Comparison of ENCODE assay signal across 8 mouse cellular contexts in genomic region chr13:98365766-98366421, GRCm38 (mm10). TPM values are rescaled to one million over a fixed set of nuclear protein-coding genes. Genes with fewer than 3 reads are reported as not detected.
DNase-seq lines count a peak whose midpoint lies in the region; ATAC-seq and TF ChIP-seq lines count a peak whose summit lies in the region.

No protein-coding gene starts in this region.

- H3K36me3 ChIP-seq in hindbrain, embryonic 13.5 days = no peaks in the 10 kb centered on the region
- no peaks in the 10 kb centered on the region for H3K36me3 ChIP-seq in liver, embryonic 15.5 days (replicated peaks)

- TF ChIP-seq POLR2A in cortical plate, adult 2 months (IDR thresholded peaks at IDR 0.05; ENCODE audit: extremely low read depth, insufficient read depth, low read length) = no peak

- ATAC-seq in hindbrain, embryonic 13.5 days (ENCODE audit: low FRiP score) = no peak; the same call in 1 of the 2 replicates
- no peak for ATAC-seq in liver, embryonic 15.5 days (ENCODE audit: insufficient read depth)

- no peak overlapping the region for H3K4me3 ChIP-seq in cortical plate, adult 2 months (ENCODE audit: insufficient read depth, low read length)
- peak overlapping the region; percentile 14 for H3K4me3 ChIP-seq in hindbrain, embryonic 13.5 days
- H3K4me3 ChIP-seq in liver, embryonic 15.5 days (replicated peaks) = no peak overlapping the region

- H3K27me3 ChIP-seq in hindbrain, embryonic 13.5 days = peaks cover 92% of the 10 kb centered on the region
- H3K27me3 ChIP-seq in liver, embryonic 15.5 days = peaks cover 92% of the 10 kb centered on the region

- no peaks in the 10 kb centered on the region for H3K9me3 ChIP-seq in hindbrain, embryonic 13.5 days
- H3K9me3 ChIP-seq in liver, embryonic 15.5 days (replicated peaks) = no peaks in the 10 kb centered on the region

- DNase-seq in heart, adult 11 months = peak; percentile 79
- no peak for DNase-seq in heart, postnatal 25 days (ENCODE audit: low spot score)
- no peak for DNase-seq in frontal cortex, postnatal 10 days (ENCODE audit: low spot score in 2 of 2)
- no peak for DNase-seq in spleen, postnatal 10 days (ENCODE audit: low spot score in 2 of 2)
- DNase-seq in frontal cortex, postnatal 36 days (ENCODE audit: low spot score in 2 of 2) = no peak

- WGBS in hindbrain, embryonic 13.5 days = under 1% methylated on average over 52 of the region's 52 CpGs
- WGBS in liver, embryonic 15.5 days (ENCODE audit: insufficient replicate concordance) = under 1% methylated on average over 52 of the region's 52 CpGs

- intact Hi-C loops in heart, postnatal 25 days (cut with DNase I) = no loop called here

- no peak overlapping the region for H3K9ac ChIP-seq in hindbrain, embryonic 13.5 days
- no peak overlapping the region for H3K9ac ChIP-seq in liver, embryonic 15.5 days

- peak overlapping the region; percentile 38 for H3K4me2 ChIP-seq in hindbrain, embryonic 13.5 days
- H3K4me2 ChIP-seq in liver, embryonic 15.5 days = peak overlapping the region; percentile 3

- peak overlapping the region; percentile 65; the same call in 1 of the 2 replicates for H3K27ac ChIP-seq in cortical plate, adult 2 months (ENCODE audit: insufficient read depth, low read length)
- no peak overlapping the region for H3K27ac ChIP-seq in hindbrain, embryonic 13.5 days
- no peak overlapping the region for H3K27ac ChIP-seq in liver, embryonic 15.5 days (replicated peaks)

- no peak for TF ChIP-seq CTCF in cortical plate, adult 2 months (IDR thresholded peaks at IDR 0.05; ENCODE audit: extremely low read depth, insufficient read depth, low read length)

- no peaks in the 10 kb centered on the region for H3K4me1 ChIP-seq in cortical plate, adult 2 months (ENCODE audit: control insufficient read depth, insufficient read depth, low read length)
- H3K4me1 ChIP-seq in hindbrain, embryonic 13.5 days (replicated peaks) = peaks cover 9% of the 10 kb centered on the region
- H3K4me1 ChIP-seq in liver, embryonic 15.5 days (replicated peaks) = no peaks in the 10 kb centered on the region; the same call in 1 of the 2 replicates

RNA-seq across cellular contexts. Expression of gene Foxd1, which starts 11.9 kb away (rescaled TPM):
- under 1 TPM in 1 of 2 experiments, not detected in 1; 0.05 TPM for total RNA-seq in heart, postnatal 25 days (2021)
- polyA plus RNA-seq in cortical plate, adult 2 months (2012; rRNA removed) = 0.59 and 1.0 TPM in 2 replicates
- 0.79 and 1.1 TPM in 2 replicates for polyA plus RNA-seq in hindbrain, embryonic 13.5 days (2015; fragmentation: Nextera tagmentation; extraction: Ambion mirVana)
- polyA plus RNA-seq in liver, embryonic 15.5 days (2015; fragmentation: Nextera tagmentation; extraction: Ambion mirVana) = not detected in 2 replicates

RNA-seq across cellular contexts. Expression of gene Btf3, which starts 49.1 kb away (rescaled TPM):
- 100 to 1,000 TPM; 190 to 219 TPM for total RNA-seq in heart, postnatal 25 days (2021)
- polyA plus RNA-seq in cortical plate, adult 2 months (2012; rRNA removed) = 283 and 307 TPM in 2 replicates
- polyA plus RNA-seq in hindbrain, embryonic 13.5 days (2015; fragmentation: Nextera tagmentation; extraction: Ambion mirVana) = 585 and 615 TPM in 2 replicates
- 263 and 326 TPM in 2 replicates for polyA plus RNA-seq in liver, embryonic 15.5 days (2015; fragmentation: Nextera tagmentation; extraction: Ambion mirVana)
